Mouse (Mus musculus) heart, postnatal 14 days (tissue): ENCODE data around the gene Gm31371. TPM values are rescaled to one million over a fixed set of nuclear protein-coding genes. Genes with fewer than 3 reads are reported as not detected.
"Not testable (repeated sequence)": the region's sequence is repeated elsewhere in the genome, so short reads cannot be mapped to it uniquely, and the experiment has no call there.

ENCODE experiments used
- DNase-seq, 2 experiments: peaks; one replicate each; pipeline ENCODE4 v3.0.0; 2021 to 2022
- intact Hi-C: fragments of 180-260 bp; cut with DNase I; formaldehyde crosslinking; loops from one replicate; pipeline ENCODE4 v1.15.1; 2025
- long read RNA-seq, 2 experiments: library from polyadenylated mRNA; stranded (forward); transcript quantifications; one replicate each; pipeline ENCODE4 v2.0.0; 2021
- total RNA-seq, 2 experiments: library from RNA; stranded (reverse); gene quantifications; 2 replicates each; pipeline ENCODE4 v1.2.3; 2021

The Gm31371 gene
- total RNA-seq, result under 1 TPM in 1 of 2 experiments, not detected in 1; 0.17 TPM
- long read RNA-seq, experiment 1, result 0 reads
- long read RNA-seq, experiment 2, result 0 reads

DNA sequence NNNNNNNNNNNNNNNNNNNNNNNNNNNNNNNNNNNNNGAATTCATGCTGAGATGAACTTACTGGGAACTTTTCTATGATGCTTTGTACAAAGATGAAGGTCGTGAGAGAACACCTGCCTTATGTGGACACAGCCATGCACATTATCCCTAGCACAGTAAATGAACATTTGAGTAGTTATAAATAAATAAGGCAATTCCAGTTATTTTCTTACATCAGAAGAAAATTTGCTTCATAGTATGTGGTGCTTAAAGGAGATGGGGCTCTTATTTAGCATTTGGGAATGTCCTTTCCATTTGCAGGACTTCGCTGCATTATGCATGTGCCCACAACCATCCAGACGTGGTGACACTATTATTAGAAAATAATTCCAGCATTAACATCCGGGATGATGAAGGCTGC, at the start of gene Gm31371:
Gene Gm31371, plus strand, starts transcription at position 301 of the 400 bp plus-strand sequence.
- intact Hi-C loops, DNase-seq: not testable (repeated sequence)

DNA sequence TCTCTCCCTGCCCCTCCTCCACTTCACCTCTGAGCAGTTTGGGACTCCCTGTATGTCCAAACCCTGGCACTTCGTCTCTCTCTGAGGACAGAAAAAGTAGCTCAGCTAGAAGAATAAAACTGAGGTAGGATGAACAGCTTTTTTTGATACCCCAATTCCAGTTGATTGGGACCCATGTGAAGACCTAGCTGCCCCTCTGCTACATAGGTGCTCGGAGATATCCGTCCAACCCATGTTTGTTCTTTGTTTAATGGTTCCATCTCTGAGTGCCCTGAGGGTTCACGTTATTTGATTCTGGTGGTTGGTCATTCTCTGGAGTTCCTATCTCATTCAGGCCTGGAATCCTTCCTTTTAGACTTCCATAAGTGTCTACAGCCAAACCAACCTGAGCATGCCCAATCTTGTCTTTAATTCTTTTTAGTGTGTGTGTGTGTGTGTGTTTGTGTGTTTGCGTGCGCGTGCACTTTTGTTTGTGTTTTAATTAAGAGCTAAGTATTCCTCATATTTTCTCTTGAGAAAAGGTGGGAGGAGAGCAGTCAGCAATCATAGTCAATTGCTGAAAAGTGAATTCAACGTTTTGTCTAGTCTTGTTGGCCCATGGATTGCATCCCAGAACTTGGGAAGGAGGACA, 3.3 kb downstream of the Gm31371 start:
- intact Hi-C loops, DNase-seq: not testable (repeated sequence)

DNA sequence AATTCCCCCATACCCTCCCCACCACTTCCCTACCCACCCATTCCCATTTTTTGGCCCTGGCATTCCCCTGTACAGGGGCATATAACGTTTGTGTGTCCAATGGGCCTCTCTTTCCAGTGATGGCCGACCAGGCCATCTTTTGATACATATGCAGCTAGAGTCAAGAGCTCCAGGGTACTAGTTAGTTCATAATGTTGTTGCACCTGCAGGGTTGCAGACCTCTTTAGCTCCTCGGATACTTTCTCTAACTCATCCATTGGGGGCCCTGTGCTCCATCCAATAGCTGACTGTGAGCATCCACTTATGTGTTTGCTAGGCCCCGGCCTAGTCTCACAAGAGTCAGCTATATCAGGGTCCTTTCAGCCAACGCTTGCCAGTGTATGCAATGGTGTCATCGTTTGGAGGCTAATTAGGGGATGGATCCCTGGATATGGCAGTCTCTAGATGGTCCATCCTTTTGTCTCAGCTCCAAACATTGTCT, 5.7 kb downstream of the Gm31371 start:
- intact Hi-C loops, DNase-seq: not testable (repeated sequence)

DNA sequence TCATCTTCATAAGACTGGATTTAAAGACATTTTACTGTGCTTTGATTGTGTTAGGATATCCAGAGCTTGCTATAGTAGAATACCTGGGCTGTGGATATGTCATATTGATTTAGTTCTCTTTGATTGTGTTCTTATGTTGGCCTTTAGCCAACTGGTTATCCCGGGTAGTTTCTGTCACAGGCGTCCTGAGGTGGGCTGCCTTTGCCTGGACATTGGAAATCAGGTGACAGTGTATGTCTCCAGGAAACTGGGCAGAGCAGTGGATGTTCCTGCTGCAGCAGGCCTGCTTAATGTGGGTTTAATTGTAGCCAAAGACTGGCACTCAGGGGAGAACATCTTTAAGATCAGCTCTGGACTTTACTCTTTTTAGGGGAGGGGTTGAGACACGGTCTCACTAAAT, 15.9 kb downstream of the Gm31371 start:
- DNase-seq, intact Hi-C loops: not testable (repeated sequence)

DNA sequence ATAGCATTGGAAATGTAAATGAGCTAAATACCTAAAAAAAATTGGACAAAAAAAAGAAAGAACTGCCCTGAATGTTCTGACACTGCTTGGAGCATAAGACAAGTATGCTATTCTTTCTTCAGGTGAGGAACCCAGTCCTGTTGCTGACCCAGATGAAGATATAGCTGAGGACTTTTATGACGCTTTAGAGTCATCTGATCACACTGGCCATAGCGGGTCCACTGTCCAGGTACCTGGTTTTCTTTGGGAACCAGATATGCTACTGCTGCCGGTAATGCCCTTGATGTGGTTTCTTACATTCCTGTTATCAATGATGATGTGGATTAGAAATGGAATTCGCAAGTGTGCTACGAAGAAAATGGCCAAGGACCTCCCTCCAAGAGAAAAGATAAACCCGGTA, 31.1 kb downstream of the Gm31371 start:
- DNase-seq, intact Hi-C loops: not testable (repeated sequence)

DNA sequence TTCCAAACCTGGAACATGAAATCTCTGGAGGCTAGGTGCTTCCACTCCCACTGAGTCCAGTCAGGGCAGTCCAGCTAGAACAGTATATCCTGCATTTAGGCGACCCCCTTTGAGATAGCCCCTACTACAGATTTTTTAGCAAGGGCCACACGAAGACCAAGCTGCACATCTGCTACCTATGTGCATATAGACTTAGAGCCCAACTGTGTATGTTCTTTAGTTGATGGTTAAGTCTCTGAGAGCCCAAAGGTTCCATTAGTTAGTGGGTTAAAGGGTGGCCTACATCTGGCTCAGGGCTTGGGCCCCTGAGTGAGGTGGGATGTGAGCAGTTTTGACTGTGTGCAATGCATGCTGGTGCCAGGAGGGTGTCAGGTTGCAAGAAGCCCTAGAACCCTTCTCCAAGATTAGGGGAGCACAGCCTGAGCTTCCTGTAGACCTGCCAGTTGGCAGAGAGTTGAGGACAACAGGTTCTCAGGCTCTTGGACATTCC, 32.4 kb downstream of the Gm31371 start:
- peak in 1 of 2 experiments; percentile 1 for DNase-seq
- intact Hi-C loops, result not testable (repeated sequence)

DNA sequence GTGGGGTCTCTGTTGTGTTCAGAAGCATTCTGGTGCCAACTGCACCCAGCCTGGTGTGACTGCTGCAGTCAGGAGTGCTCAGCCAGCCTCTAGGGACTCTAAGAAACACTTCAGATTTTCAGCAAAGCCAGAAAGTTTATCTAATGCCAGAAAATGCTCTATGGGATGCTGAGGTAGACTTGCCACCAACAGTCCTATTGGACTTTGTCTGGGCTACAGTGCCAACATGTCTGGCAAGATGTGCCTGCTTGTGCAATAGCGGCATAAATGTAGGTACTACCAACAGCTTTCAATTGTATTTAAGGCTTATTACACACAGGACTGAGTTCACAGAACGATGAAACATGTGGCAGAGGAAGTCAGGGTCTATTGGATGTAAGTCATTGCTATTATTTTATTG, 57.7 kb downstream of the Gm31371 start:
- DNase-seq, result no peak
- intact Hi-C loops, result no loop called here

DNA sequence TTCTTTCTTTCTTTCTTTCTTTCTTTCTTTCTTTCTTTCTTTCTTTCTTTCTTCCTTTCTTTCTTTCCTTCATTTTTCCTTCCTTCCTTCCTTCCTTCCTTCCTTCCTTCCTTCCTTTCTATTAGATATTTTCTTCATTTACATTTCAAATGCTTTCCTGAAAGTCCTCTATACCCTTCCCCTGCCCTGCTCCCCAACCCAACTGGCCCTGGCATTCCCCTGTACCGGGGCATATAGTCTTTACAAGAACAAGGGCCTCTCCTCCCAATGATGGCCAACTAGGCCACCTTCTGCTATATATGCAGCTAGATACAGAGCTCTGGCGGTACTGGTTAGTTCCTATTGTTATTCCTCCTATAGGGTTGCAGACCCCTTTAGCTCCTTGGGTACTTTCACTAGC, 60.6 kb downstream of the Gm31371 start:
- peak in 1 of 2 experiments; percentile 4 for DNase-seq
- intact Hi-C loops, result not testable (repeated sequence)

DNA sequence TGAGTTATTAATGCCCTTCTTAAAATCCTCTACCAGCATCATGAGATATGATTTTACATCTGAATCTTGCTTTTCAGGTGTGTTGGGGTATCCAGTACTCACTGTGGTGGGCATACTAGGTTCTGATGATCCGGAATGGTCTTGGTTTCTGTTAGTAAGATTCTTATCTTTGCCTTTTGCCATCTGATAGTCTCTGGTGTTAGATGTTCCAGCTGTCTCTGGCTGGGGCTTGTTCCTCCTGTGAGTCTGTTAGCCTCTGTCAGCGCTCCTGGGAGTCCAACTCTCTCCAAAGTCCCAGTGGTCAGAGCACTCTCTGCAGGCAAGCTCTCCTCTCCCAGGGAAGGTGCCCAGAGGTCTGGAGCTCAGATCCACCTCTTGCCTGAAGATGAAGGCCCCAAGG, 65.0 kb downstream of the Gm31371 start:
- DNase-seq, result peak; percentile 9 to 14
- intact Hi-C loops, result not testable (repeated sequence)

DNA sequence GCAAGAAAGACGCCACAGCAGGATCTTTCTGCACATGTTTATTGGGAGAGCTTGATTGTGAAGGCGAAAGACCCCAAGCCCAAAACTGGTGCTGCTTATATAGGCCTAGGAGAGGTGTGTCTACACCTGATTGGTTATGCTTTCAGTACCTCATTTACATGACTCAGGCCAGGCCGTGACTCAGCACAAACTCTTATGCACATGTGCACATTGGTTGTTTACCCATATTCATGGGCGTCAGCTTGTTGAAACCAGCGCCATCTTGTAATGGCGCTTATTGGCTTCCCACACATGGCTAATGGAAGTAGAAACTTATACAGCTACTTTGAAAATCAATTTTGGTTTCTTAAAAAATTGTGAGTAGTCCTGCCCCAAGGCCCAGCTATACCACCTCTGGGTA, 72.0 kb downstream of the Gm31371 start:
- DNase-seq, intact Hi-C loops: not testable (repeated sequence)

Other genes starting within 250 kb of the Gm31371 start
- gene 4930467E23Rik, start 173.8 kb upstream of the Gm31371 start, total RNA-seq, result under 1 TPM; 0.12 to 0.66 TPM